Mouse (Mus musculus) megakaryocyte, embryonic 14.5 days (primary cell): ENCODE measurements around the gene Mcfd2. TPM values are rescaled to one million over a fixed set of nuclear protein-coding genes. Genes with fewer than 3 reads are reported as not detected.

Experiments used
- H3K27me3 ChIP-seq: replicated peaks from 2 replicates; pipeline ENCODE3; 2012; ENCODE audit warnings: inconsistent platforms
- H3K36me3 ChIP-seq: replicated peaks from 2 replicates; pipeline ENCODE3; 2012; ENCODE audit warnings: low read length, inconsistent platforms, mixed read lengths
- H3K4me1 ChIP-seq: 2 replicates; pipeline ENCODE4 v1.6.1; 2012; ENCODE audit warnings: inconsistent platforms
- H3K4me3 ChIP-seq: replicated peaks from 2 replicates; pipeline ENCODE3; 2012; ENCODE audit warnings: moderate library complexity, mild to moderate bottlenecking, inconsistent platforms
- H3K9me3 ChIP-seq: 2 replicates; pipeline ENCODE4 v1.6.1; 2012; ENCODE audit warnings: inconsistent platforms
- FLI1 ChIP-seq: IDR thresholded peaks from 2 replicates; pipeline ENCODE4 v1.6.1; 2012; ENCODE audit warnings: low read length, inconsistent platforms, mixed read lengths
- GATA1 ChIP-seq: IDR thresholded peaks from 3 replicates; pipeline ENCODE4 v1.6.1; 2012; ENCODE audit warnings: mixed read lengths, low read length, inconsistent platforms, borderline replicate concordance
- polyA plus RNA-seq: library from polyadenylated mRNA; stranded (reverse); fragments of >175 nt; gene quantifications from 2 replicates; pipeline ENCODE4 v1.2.3, GENCODE M21; 2012; ENCODE audit warnings: low replicate concordance; ENCODE audit not compliant: insufficient read depth

Mcfd2 gene
- 8.0 and 12.5 TPM in 2 replicates for polyA plus RNA-seq

GRCm38 (mm10) chr17:87265792-87266186, at the start of gene Mcfd2:
TSS of gene Mcfd2 (minus strand) at chr17:87265935.
- Histone ChIP-seq H3K27me3 (peaks cover 4% of the 10 kb centered on the region), H3K4me1 (peaks cover 36% of the 10 kb centered on the region), H3K4me3 (peak within 1 kb of the TSS; percentile 94), H3K9me3 (0 out of 2 replicates have a peak, but pooled peaks cover 7% of the 10 kb centered on the region), H3K36me3 (peaks cover 33% of the 10 kb centered on the region)
- TF ChIP-seq FLI1 (no peak), GATA1 (no peak)

- Histone ChIP-seq H3K4me3 (peak overlapping the region; percentile 82), H3K36me3 (peaks cover 63% of the 10 kb centered on the region), H3K27me3 (no peaks in the 10 kb centered on the region), H3K4me1 (peaks cover 48% of the 10 kb centered on the region), H3K9me3 (no peaks in the 10 kb centered on the region)
- TF ChIP-seq GATA1: no peak
- no peak for TF ChIP-seq FLI1
Measured at GRCm38 (mm10) chr17:87315021-87315531, 49.3 kb upstream of the Mcfd2 start.

GRCm38 (mm10) chr17:87314530-87314946, 48.8 kb upstream of the Mcfd2 start:
- Histone ChIP-seq H3K36me3 (peaks cover 64% of the 10 kb centered on the region), H3K4me1 (peaks cover 48% of the 10 kb centered on the region), H3K27me3 (no peaks in the 10 kb centered on the region), H3K9me3 (no peaks in the 10 kb centered on the region), H3K4me3 (peak overlapping the region; percentile 82)
- TF ChIP-seq FLI1: no peak

- H3K9me3 ChIP-seq: no peaks in the 10 kb centered on the region
- H3K36me3 ChIP-seq: peaks cover 68% of the 10 kb centered on the region
- no peak overlapping the region for H3K4me3 ChIP-seq
- TF ChIP-seq GATA1: no peak
- no peak for TF ChIP-seq FLI1
- peaks cover 48% of the 10 kb centered on the region for H3K4me1 ChIP-seq
- no peaks in the 10 kb centered on the region for H3K27me3 ChIP-seq
Measured at GRCm38 (mm10) chr17:87314121-87314520, 48.4 kb upstream of the Mcfd2 start.

- peaks cover 48% of the 10 kb centered on the region for H3K4me1 ChIP-seq
- TF ChIP-seq FLI1 (no peak), GATA1 (no peak)
- peak overlapping the region; percentile 72 for H3K4me3 ChIP-seq
- H3K36me3 ChIP-seq: peaks cover 74% of the 10 kb centered on the region
- no peaks in the 10 kb centered on the region for H3K27me3 ChIP-seq
- no peaks in the 10 kb centered on the region for H3K9me3 ChIP-seq
Measured at GRCm38 (mm10) chr17:87312924-87313870, 47.5 kb upstream of the Mcfd2 start.

GRCm38 (mm10) chr17:87312351-87312750, 46.6 kb upstream of the Mcfd2 start:
- H3K4me1 ChIP-seq: peaks cover 48% of the 10 kb centered on the region
- peaks cover 75% of the 10 kb centered on the region for H3K36me3 ChIP-seq
- TF ChIP-seq GATA1: no peak
- no peak for TF ChIP-seq FLI1
- no peak overlapping the region for H3K4me3 ChIP-seq
- no peaks in the 10 kb centered on the region for H3K9me3 ChIP-seq
- H3K27me3 ChIP-seq: no peaks in the 10 kb centered on the region

GRCm38 (mm10) chr17:87310497-87310896, 44.8 kb upstream of the Mcfd2 start:
- no peaks in the 10 kb centered on the region for H3K9me3 ChIP-seq

GRCm38 (mm10) chr17:87309073-87309788, 43.5 kb upstream of the Mcfd2 start:
- H3K4me1 ChIP-seq: peaks cover 52% of the 10 kb centered on the region
- TF ChIP-seq FLI1 (no peak), GATA1 (no peak)
- no peak overlapping the region for H3K4me3 ChIP-seq
- H3K36me3 ChIP-seq: peaks cover 81% of the 10 kb centered on the region
- no peaks in the 10 kb centered on the region for H3K27me3 ChIP-seq
- H3K9me3 ChIP-seq: no peaks in the 10 kb centered on the region

More at GRCm38 (mm10) chr17:87310497-87310896, 44.8 kb upstream of the Mcfd2 start:
- no peaks in the 10 kb centered on the region for H3K27me3 ChIP-seq
- H3K4me1 ChIP-seq: peaks cover 53% of the 10 kb centered on the region
- H3K36me3 ChIP-seq: peaks cover 71% of the 10 kb centered on the region
- no peak for TF ChIP-seq GATA1
- TF ChIP-seq FLI1: no peak
- no peak overlapping the region for H3K4me3 ChIP-seq

- Histone ChIP-seq H3K27me3 (no peaks in the 10 kb centered on the region), H3K4me1 (peaks cover 52% of the 10 kb centered on the region), H3K9me3 (no peaks in the 10 kb centered on the region), H3K4me3 (peak overlapping the region; percentile 86), H3K36me3 (peaks cover 71% of the 10 kb centered on the region)
- TF ChIP-seq FLI1 (no peak), GATA1 (no peak)
Measured at GRCm38 (mm10) chr17:87306746-87307145, 41.0 kb upstream of the Mcfd2 start.
